Mouse (Mus musculus) lung, adult 2 months (tissue): ENCODE data around the gene AC161166.1.

ENCODE experiments used
- CTCF ChIP-seq: fragments of 200-500 bp; IDR thresholded peaks from 2 replicates; pipeline ENCODE4 v1.5.1; 2011; ENCODE audit warnings: mild to moderate bottlenecking, low read length, control low read depth; ENCODE audit not compliant: insufficient read depth
- POLR2A ChIP-seq: fragments of 200-500 bp; IDR thresholded peaks from 2 replicates; pipeline ENCODE4 v1.6.1; 2011; ENCODE audit warnings: low read depth, mild to moderate bottlenecking, control low read depth, low read length, borderline replicate concordance; ENCODE audit errors: extremely low read depth

DNA sequence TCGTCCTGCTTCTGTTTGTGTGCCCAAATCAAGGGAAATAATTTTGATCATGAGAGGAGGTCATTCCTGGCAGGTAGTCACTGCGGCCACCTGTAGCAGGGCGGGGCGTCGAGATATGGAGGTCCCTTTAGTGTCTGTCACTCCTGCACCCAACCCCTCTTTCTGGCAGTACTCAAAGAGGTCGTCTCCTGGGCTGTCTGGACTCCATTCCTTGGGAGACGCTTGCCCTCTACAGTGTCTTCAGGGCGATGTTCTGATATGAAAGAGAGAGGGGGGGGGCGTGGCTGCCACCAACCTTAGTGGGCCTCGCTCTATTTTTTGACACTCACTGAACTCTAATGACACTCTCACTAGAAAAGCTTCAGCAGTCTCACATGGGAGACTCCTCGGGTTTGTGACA lies 17.3 kb upstream of the AC161166.1 start:
- TF ChIP-seq POLR2A (no peak), CTCF (no peak)
